Mouse (Mus musculus): Measurements from ENCODE around the gene B3gnt8. TPM values are rescaled to one million over a fixed set of nuclear protein-coding genes. Genes with fewer than 3 reads are reported as not detected.

The B3gnt8 gene
- polyA plus RNA-seq, 1 experiment from 2014 or later = 0.87 TPM

DNA sequence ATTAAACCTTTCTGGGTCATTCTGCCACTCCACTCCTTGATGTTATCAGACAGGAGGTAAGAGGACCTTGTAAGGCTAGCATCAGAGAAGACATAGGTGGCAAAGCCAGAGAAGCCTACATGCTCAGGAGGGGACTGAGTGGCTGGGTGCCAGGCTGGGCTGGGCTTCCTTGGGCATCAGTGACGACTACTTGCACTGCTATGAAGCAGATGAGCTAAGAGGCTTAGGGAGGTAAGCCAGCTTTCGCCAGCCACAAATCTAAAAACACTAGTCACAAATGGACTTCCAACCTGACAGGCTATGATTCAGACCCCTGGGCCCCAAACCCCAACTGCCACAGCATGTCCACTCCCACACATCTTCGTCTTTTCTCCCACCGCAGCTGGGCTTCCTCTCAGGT lies 18.2 kb downstream of the B3gnt8 start:
- Histone ChIP-seq H3K9ac (ENCODE audit: low read length) (no peak overlapping the region), H3K27ac (replicated peaks; ENCODE audit: low read depth, low read length) (no peak overlapping the region), H3K4me3 (ENCODE audit: low read depth, low read length) (no peak overlapping the region), H3K4me2 (ENCODE audit: low read depth, severe bottlenecking) (no peak overlapping the region), H3K9me3 (ENCODE audit: control insufficient read depth, low read length) (no peaks in the 10 kb centered on the region), H3K36me3 (ENCODE audit: control insufficient read depth, insufficient read depth, low read length) (no peaks in the 10 kb centered on the region), H3K27me3 (ENCODE audit: control insufficient read depth, insufficient read depth, low read length) (no peaks in the 10 kb centered on the region), H3K4me1 (ENCODE audit: control insufficient read depth, insufficient read depth, low read length) (no peaks in the 10 kb centered on the region)
- DNase-seq (ENCODE audit: low spot score) (no peak), ATAC-seq (ENCODE audit: insufficient number of reproducible peaks, low FRiP score, low TSS enrichment, low read depth) (no peak)
- WGBS = 80% methylated on average over 4 of the region's 4 CpGs

DNA sequence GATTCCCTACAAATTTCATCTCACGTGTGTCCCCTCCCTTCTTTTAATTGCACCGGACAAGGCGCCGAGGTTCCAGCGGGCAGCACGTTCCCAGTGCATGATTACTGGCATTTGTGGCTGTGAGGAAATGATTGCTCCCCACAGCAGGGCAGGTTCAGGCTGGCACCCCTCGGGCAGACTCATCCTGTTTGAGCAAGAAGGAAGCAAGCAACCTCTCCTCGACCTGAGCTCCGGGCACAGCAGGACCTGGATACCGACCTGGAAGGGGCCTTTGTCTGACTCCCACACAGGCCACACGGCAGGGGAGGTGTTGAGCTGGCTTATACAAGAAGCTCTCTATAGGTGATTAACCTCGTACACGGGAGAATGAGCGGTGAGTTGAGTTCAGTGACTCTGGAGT lies 18.6 kb downstream of the B3gnt8 start:
- Histone ChIP-seq H3K27me3 (ENCODE audit: control insufficient read depth, insufficient read depth, low read length) (no peaks in the 10 kb centered on the region), H3K9ac (ENCODE audit: low read length) (no peak overlapping the region), H3K4me1 (ENCODE audit: control insufficient read depth, insufficient read depth, low read length) (no peaks in the 10 kb centered on the region), H3K4me3 (ENCODE audit: low read depth, low read length) (no peak overlapping the region), H3K27ac (replicated peaks; ENCODE audit: low read depth, low read length) (no peak overlapping the region), H3K9me3 (ENCODE audit: control insufficient read depth, low read length) (no peaks in the 10 kb centered on the region), H3K36me3 (ENCODE audit: control insufficient read depth, insufficient read depth, low read length) (no peaks in the 10 kb centered on the region), H3K4me2 (ENCODE audit: low read depth, severe bottlenecking) (no peak overlapping the region)
- WGBS = 71% methylated on average over 14 of the region's 14 CpGs
- no peak for DNase-seq (ENCODE audit: low spot score)
- ATAC-seq (ENCODE audit: insufficient number of reproducible peaks, low FRiP score, low TSS enrichment, low read depth) = no peak

DNA sequence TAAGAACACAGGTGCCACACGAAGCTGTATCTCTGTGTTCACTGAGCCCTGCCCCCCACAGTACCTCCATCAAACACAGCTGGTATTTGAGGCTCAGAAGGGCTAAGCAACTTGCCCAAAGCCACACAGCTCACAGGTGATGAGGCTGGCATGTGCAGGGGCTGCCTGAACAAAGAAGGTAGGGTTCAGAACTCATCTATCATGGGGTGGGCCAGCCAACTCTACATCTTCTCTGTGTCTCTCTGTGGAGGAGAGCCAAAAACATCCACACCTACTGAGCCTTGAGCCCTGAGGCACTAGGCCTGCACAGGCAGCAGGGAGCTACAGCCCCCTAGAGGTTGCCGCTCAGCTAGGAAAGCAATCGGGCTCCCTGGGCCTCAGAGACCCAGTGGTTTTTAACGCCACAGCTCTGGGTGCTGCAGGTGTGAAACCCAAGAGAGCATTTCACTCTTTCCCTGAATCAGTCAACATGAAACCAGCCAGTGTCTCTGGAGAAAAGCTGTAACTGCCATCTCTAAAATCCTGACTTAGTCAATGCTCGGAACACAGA lies 21.2 kb downstream of the B3gnt8 start:
- DNase-seq (ENCODE audit: low spot score) = no peak
- no peaks in the 10 kb centered on the region for H3K9me3 ChIP-seq (ENCODE audit: control insufficient read depth, low read length)
- no peak overlapping the region for H3K4me3 ChIP-seq (ENCODE audit: low read depth, low read length)
- no peaks in the 10 kb centered on the region for H3K36me3 ChIP-seq (ENCODE audit: control insufficient read depth, insufficient read depth, low read length)
- WGBS = 44% methylated on average over 5 of the region's 5 CpGs
- no peak overlapping the region for H3K9ac ChIP-seq (ENCODE audit: low read length)
- H3K27me3 ChIP-seq (ENCODE audit: control insufficient read depth, insufficient read depth, low read length) = no peaks in the 10 kb centered on the region
- ATAC-seq (ENCODE audit: insufficient number of reproducible peaks, low FRiP score, low TSS enrichment, low read depth) = no peak
- no peaks in the 10 kb centered on the region for H3K4me1 ChIP-seq (ENCODE audit: control insufficient read depth, insufficient read depth, low read length)
- no peak overlapping the region for H3K27ac ChIP-seq (replicated peaks; ENCODE audit: low read depth, low read length)
- no peak overlapping the region for H3K4me2 ChIP-seq (ENCODE audit: low read depth, severe bottlenecking)

DNA sequence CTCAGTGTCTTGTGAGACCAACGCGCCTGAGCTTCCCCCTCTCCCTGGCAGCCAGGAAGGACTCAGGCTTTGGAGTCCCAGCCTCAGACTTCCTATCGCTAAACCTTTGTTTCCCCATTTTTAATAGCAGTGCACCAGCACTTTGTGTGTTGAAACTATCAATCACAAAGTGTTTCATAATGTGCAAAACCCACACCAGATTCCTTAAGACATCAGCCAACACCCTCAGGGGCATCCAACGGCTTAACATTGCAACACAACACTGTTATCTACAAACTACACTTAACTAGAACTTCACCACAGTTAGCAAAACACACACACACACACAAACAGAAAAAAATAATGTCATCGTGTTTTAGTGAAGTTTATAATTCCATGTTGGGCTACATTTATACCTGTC lies 23.4 kb downstream of the B3gnt8 start:
- Histone ChIP-seq H3K9me3 (ENCODE audit: control insufficient read depth, low read length) (no peaks in the 10 kb centered on the region), H3K27me3 (ENCODE audit: control insufficient read depth, insufficient read depth, low read length) (no peaks in the 10 kb centered on the region), H3K36me3 (ENCODE audit: control insufficient read depth, insufficient read depth, low read length) (no peaks in the 10 kb centered on the region), H3K4me3 (ENCODE audit: low read depth, low read length) (no peak overlapping the region), H3K27ac (replicated peaks; ENCODE audit: low read depth, low read length) (no peak overlapping the region), H3K4me1 (ENCODE audit: control insufficient read depth, insufficient read depth, low read length) (no peaks in the 10 kb centered on the region), H3K9ac (ENCODE audit: low read length) (no peak overlapping the region), H3K4me2 (ENCODE audit: low read depth, severe bottlenecking) (no peak overlapping the region)
- WGBS = 79% methylated on average over 4 of the region's 5 CpGs
- ATAC-seq (ENCODE audit: insufficient number of reproducible peaks, low FRiP score, low TSS enrichment, low read depth) = no peak
- DNase-seq (ENCODE audit: low spot score) = no peak

DNA sequence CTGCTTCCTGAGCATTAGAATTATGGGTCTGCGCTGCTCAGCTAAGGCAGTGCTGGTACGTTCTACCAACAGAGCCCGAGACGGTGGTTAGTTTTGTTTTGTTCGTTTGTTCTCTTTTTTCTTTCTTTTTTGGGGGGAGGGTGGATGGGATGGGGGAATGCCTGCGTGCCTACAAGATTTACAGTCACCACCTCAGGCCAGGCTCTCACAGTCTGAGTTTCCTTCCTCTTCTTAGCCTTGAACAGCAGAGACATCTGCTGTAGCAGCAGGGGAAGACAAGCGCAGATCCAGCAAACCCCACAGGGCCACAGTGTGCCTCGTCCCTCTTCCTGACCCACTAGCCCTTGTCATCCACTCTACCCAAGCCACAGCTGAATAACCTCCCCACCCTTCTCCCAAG lies 24.8 kb downstream of the B3gnt8 start:
- no peak for ATAC-seq (ENCODE audit: insufficient number of reproducible peaks, low FRiP score, low TSS enrichment, low read depth)
- H3K9me3 ChIP-seq (ENCODE audit: control insufficient read depth, low read length) = no peaks in the 10 kb centered on the region

DNA sequence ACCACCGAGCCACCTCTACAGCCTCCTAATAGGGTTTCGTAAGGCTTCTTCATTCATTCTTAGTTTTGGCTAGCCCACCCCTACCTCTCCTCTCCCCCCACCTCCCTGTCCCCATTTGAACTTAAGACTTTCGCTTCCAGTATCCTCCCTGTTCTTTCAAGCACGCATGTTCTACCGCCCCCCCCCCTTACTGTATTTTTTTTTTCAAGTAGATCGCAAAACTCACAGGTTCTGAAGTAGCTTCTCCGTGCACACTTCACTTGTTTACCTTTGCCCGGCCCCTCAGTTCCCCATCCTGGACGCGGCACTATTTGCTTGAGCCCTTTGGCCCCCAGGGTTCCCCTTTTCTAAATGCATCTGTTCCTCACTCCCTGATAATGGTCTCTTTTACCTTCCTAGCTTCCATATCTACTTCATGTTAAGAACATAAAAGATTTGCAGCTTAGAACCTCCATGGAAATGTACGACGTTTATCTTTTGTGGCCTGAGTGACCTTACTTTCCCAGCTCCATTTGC lies 25.8 kb downstream of the B3gnt8 start:
- no peak for ATAC-seq (ENCODE audit: insufficient number of reproducible peaks, low FRiP score, low TSS enrichment, low read depth)
- no peak overlapping the region for H3K4me2 ChIP-seq (ENCODE audit: low read depth, severe bottlenecking)
- no peak overlapping the region for H3K9ac ChIP-seq (ENCODE audit: low read length)
- H3K9me3 ChIP-seq (ENCODE audit: control insufficient read depth, low read length) = no peaks in the 10 kb centered on the region
- H3K4me3 ChIP-seq (ENCODE audit: low read depth, low read length) = no peak overlapping the region
- 89% methylated on average over 12 of the region's 12 CpGs for WGBS
- no peak for DNase-seq (ENCODE audit: low spot score)
- no peaks in the 10 kb centered on the region for H3K27me3 ChIP-seq (ENCODE audit: control insufficient read depth, insufficient read depth, low read length)
- H3K27ac ChIP-seq (replicated peaks; ENCODE audit: low read depth, low read length) = no peak overlapping the region
- H3K4me1 ChIP-seq (ENCODE audit: control insufficient read depth, insufficient read depth, low read length) = no peaks in the 10 kb centered on the region
- no peaks in the 10 kb centered on the region for H3K36me3 ChIP-seq (ENCODE audit: control insufficient read depth, insufficient read depth, low read length)

More for the DNA sequence above, 24.8 kb downstream of the B3gnt8 start:
- H3K27ac ChIP-seq (replicated peaks; ENCODE audit: low read depth, low read length) = no peak overlapping the region
- H3K4me2 ChIP-seq (ENCODE audit: low read depth, severe bottlenecking) = no peak overlapping the region
- no peaks in the 10 kb centered on the region for H3K4me1 ChIP-seq (ENCODE audit: control insufficient read depth, insufficient read depth, low read length)
- no peak overlapping the region for H3K4me3 ChIP-seq (ENCODE audit: low read depth, low read length)
- DNase-seq (ENCODE audit: low spot score) = no peak
- no peaks in the 10 kb centered on the region for H3K36me3 ChIP-seq (ENCODE audit: control insufficient read depth, insufficient read depth, low read length)
- 87% methylated on average over 8 of the region's 8 CpGs for WGBS
- no peaks in the 10 kb centered on the region for H3K27me3 ChIP-seq (ENCODE audit: control insufficient read depth, insufficient read depth, low read length)
- H3K9ac ChIP-seq (ENCODE audit: low read length) = no peak overlapping the region

DNA sequence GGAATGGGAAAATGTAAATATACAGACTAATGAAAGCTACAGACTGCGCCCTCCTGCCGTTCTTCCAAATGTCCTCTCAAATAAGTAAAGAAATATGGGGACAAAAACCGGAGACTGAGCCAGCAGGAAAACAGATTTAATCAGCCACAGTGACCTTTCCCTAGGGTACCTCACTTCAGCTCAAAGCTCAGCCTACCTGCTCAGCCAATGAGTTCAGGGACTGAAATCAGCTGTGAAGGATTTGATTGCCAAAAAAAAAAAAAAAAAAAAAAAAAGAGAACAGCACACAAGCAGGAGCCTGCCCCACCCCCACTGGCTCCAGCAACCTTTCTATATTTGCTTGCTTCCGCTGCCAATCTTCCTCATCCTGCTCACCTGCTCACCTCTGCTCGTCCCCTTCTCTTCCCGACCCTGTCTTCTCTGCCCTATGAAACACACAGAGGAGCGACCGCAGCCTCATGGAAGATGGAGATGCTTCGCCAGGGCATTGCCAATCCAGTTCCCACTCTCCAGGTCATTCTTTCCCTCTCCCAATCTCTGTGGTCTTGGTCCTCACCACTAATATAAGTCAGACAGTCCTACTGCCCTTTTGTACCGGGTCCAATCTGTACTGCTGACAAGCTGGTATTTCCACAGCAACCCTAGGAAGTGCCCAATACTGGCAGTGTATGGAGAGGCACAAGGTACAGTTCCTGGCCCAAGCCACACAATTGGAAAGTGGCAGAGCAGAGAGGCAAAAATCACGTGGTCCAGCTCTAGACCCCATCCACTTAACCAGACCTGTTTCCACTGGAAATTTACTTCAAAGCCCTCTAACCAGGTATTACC lies 29.4 kb downstream of the B3gnt8 start:
- DNase-seq (ENCODE audit: low spot score) (no peak), ATAC-seq (ENCODE audit: insufficient number of reproducible peaks, low FRiP score, low TSS enrichment, low read depth) (no peak)
- whole genome bisulfite sequencing = 79% methylated on average over 11 of the region's 11 CpGs
- Histone ChIP-seq H3K9me3 (ENCODE audit: control insufficient read depth, low read length) (no peaks in the 10 kb centered on the region), H3K4me3 (ENCODE audit: low read depth, low read length) (no peak overlapping the region), H3K4me1 (ENCODE audit: control insufficient read depth, insufficient read depth, low read length) (peaks cover 2% of the 10 kb centered on the region; the same call in 1 of the 2 replicates), H3K27ac (replicated peaks; ENCODE audit: low read depth, low read length) (no peak overlapping the region), H3K9ac (ENCODE audit: low read length) (no peak overlapping the region), H3K4me2 (ENCODE audit: low read depth, severe bottlenecking) (no peak overlapping the region), H3K36me3 (ENCODE audit: control insufficient read depth, insufficient read depth, low read length) (no peaks in the 10 kb centered on the region), H3K27me3 (ENCODE audit: control insufficient read depth, insufficient read depth, low read length) (no peaks in the 10 kb centered on the region)

DNA sequence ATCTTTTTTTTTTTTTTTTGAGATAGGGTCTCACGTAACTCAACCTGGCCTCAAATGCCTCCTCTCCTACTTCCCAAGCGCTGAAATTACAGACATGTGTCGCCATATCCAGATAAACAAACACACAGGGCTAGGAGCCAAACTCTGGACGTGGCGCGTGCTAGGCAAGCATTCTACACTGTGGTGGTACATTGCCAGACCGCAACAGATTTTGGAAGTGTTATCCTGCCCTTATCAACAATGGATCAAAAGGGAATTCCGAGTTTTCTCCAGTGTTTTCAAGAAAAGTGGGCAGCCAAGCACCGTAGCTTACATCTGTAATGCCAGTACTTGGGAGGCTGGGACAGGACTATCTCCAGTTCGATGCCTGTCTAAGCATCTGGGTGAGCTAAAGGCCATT lies 31.3 kb downstream of the B3gnt8 start:
- 40% methylated on average over 10 of the region's 10 CpGs for WGBS
- DNase-seq (ENCODE audit: low spot score) = no peak

More for the DNA sequence above, 31.3 kb downstream of the B3gnt8 start:
- H3K4me1 ChIP-seq (ENCODE audit: control insufficient read depth, insufficient read depth, low read length) = peaks cover 2% of the 10 kb centered on the region; the same call in 1 of the 2 replicates
- no peak for ATAC-seq (ENCODE audit: insufficient number of reproducible peaks, low FRiP score, low TSS enrichment, low read depth)
- H3K9ac ChIP-seq (ENCODE audit: low read length) = peak overlapping the region; percentile 59
- H3K4me3 ChIP-seq (ENCODE audit: low read depth, low read length) = peak overlapping the region; percentile 52
- H3K27me3 ChIP-seq (ENCODE audit: control insufficient read depth, insufficient read depth, low read length) = no peaks in the 10 kb centered on the region
- no peaks in the 10 kb centered on the region for H3K36me3 ChIP-seq (ENCODE audit: control insufficient read depth, insufficient read depth, low read length)
- peak overlapping the region; percentile 71 for H3K4me2 ChIP-seq (ENCODE audit: low read depth, severe bottlenecking)
- H3K9me3 ChIP-seq (ENCODE audit: control insufficient read depth, low read length) = no peaks in the 10 kb centered on the region
- no peak overlapping the region for H3K27ac ChIP-seq (replicated peaks; ENCODE audit: low read depth, low read length)

Measured in limb, embryonic 11.5 days (tissue).